Mouse (Mus musculus) hindbrain, embryonic 10.5 days (tissue): ENCODE results near the gene Dld. TPM values are rescaled to one million over a fixed set of nuclear protein-coding genes. Genes with fewer than 3 reads are reported as not detected.

ENCODE experiments used
- DNase-seq: peaks from one replicate; pipeline ENCODE4 v3.0.0-alpha.2; 2017; ENCODE audit warnings: low spot score
- H3K27ac ChIP-seq: fragments of 300-500 bp; sonication (generic); 2 replicates; pipeline ENCODE4 v1.5.1; 2016; ENCODE audit warnings: mild to moderate bottlenecking, moderate library complexity
- H3K27me3 ChIP-seq: fragments of 300-500 bp; sonication (generic); 2 replicates; pipeline ENCODE4 v1.6.1; 2016; ENCODE audit warnings: mild to moderate bottlenecking; ENCODE audit not compliant: poor library complexity, insufficient read depth, severe bottlenecking
- H3K36me3 ChIP-seq: fragments of 300-500 bp; sonication (generic); 2 replicates; pipeline ENCODE4 v1.6.1; 2016; ENCODE audit warnings: mild to moderate bottlenecking, moderate library complexity
- H3K4me1 ChIP-seq: fragments of 300-500 bp; sonication (generic); replicated peaks from 2 replicates; pipeline ENCODE4 v1.6.1; 2016; ENCODE audit warnings: mild to moderate bottlenecking
- H3K4me3 ChIP-seq: fragments of 300-500 bp; sonication (generic); 2 replicates; pipeline ENCODE4 v1.5.1; 2016; ENCODE audit warnings: mild to moderate bottlenecking, moderate library complexity
- H3K9me3 ChIP-seq: fragments of 300-500 bp; sonication (generic); 2 replicates; pipeline ENCODE4 v1.6.1; 2016; ENCODE audit warnings: mild to moderate bottlenecking, moderate library complexity
- WGBS: fragments of 180-500 bp; shearing (Covaris S2); methylation state at CpG from one replicate; pipeline ENCODE4 v1.1.7; 2016; 5-methylcytosine and 5-hydroxymethylcytosine counted together
- polyA plus RNA-seq: library from polyadenylated mRNA; unstranded; fragments of >200 nt; fragmentation: Nextera tagmentation; extraction: Ambion mirVana; gene quantifications from 2 replicates; pipeline ENCODE4 v1.2.1, GENCODE M21; 2016

The Dld gene
- polyA plus RNA-seq, 1 experiment from 2014 or later: 115 TPM

GRCm38 (mm10) chr12:31300276-31300675 lies 51.0 kb downstream of the Dld start:
- no peak overlapping the region for H3K4me3 ChIP-seq
- no peaks in the 10 kb centered on the region for H3K27me3 ChIP-seq
- H3K36me3 ChIP-seq: peaks cover 18% of the 10 kb centered on the region; the same call in 1 of the 2 replicates
- no peak overlapping the region for H3K27ac ChIP-seq
- H3K9me3 ChIP-seq: no peaks in the 10 kb centered on the region
- no peak for DNase-seq
- 95% methylated on average over 9 of the region's 9 CpGs for WGBS
- H3K4me1 ChIP-seq: peaks cover 6% of the 10 kb centered on the region; the same call in 1 of the 2 replicates

DNA sequence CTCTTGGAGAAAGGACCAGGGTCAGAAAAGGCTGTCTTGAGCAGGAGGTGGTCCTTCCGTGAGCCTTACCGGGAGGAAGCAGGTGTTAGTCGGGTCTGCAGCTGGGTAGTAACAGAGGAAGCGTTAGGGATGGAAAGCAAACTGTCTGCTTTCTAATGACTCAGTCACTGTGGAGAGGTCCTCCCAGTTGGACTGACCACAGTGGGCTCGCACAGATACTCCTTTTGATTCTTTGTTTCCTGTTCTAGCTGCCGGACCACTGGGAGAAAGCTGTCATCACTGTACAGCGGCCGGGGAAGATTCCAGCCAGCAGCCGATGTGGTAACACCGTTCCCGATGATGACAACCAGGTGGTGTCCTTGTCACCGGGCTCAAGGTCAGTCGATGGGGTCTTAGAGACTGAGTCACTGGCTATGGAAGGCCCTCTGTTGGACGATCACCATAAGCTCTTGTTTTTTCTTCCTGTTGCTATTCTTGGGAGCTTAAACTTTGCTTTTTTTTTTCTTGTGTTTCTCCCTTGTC lies 51.5 kb downstream of the Dld start:
- DNase-seq: no peak
- 87% methylated on average over 14 of the region's 14 CpGs for WGBS
- H3K36me3 ChIP-seq: peaks cover 18% of the 10 kb centered on the region; the same call in 1 of the 2 replicates
- peaks cover 6% of the 10 kb centered on the region; the same call in 1 of the 2 replicates for H3K4me1 ChIP-seq
- H3K27ac ChIP-seq: no peak overlapping the region
- no peak overlapping the region for H3K4me3 ChIP-seq
- no peaks in the 10 kb centered on the region for H3K27me3 ChIP-seq
- no peaks in the 10 kb centered on the region for H3K9me3 ChIP-seq

DNA sequence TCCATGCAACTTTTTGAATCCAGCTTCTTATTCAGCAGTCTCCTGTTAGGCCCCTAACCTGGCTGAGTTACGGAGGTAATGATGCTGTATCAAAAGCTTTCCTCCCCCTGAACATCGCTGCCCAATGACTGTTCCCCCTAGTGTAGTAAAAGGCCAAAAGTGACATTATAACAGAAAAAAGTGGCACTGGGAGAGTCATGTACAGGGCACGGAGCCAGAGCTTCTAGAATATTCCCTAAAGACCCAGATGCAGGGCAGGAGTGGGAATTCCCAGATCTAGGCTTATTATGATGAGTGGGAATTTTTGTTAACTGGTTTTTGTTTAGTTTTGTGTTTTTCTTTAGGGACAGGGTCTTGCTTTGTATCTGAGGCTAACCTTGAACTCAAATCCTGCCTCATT lies 52.1 kb downstream of the Dld start:
- H3K4me1 ChIP-seq: peaks cover 7% of the 10 kb centered on the region; the same call in 1 of the 2 replicates
- H3K27me3 ChIP-seq: no peaks in the 10 kb centered on the region
- H3K9me3 ChIP-seq: no peaks in the 10 kb centered on the region
- DNase-seq: no peak
- peaks cover 18% of the 10 kb centered on the region; the same call in 1 of the 2 replicates for H3K36me3 ChIP-seq
- H3K4me3 ChIP-seq: no peak overlapping the region
- H3K27ac ChIP-seq: no peak overlapping the region
- 96% methylated on average over 3 of the region's 3 CpGs for WGBS

GRCm38 (mm10) chr12:31298530-31298929 lies 52.7 kb downstream of the Dld start:
- no peak for DNase-seq
- H3K4me1 ChIP-seq: peaks cover 12% of the 10 kb centered on the region; the same call in 1 of the 2 replicates
- H3K36me3 ChIP-seq: peaks cover 18% of the 10 kb centered on the region; the same call in 1 of the 2 replicates
- no peak overlapping the region for H3K4me3 ChIP-seq
- H3K9me3 ChIP-seq: no peaks in the 10 kb centered on the region
- H3K27me3 ChIP-seq: no peaks in the 10 kb centered on the region
- H3K27ac ChIP-seq: no peak overlapping the region
- 89% methylated on average over 8 of the region's 8 CpGs for WGBS

DNA sequence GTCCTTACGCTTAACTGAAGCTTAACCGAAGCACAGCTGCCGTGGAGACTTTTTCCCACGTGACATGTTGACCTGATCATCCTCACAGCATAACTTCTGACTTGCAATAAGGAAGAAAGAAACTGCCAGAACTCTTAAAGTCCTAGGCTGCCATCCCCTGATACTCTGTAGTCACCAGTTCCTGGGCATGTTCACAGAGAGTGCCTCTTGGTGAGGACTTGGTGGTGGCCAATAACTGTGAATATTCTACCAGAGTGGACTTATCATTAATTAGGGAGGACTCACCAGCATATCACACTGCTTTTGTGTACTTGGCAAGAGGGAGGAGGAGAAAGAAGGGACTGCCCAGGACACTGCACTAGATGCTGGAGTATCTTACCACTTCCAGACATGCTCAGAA lies 53.1 kb downstream of the Dld start:
- no peaks in the 10 kb centered on the region for H3K9me3 ChIP-seq
- H3K36me3 ChIP-seq: peaks cover 18% of the 10 kb centered on the region; the same call in 1 of the 2 replicates
- 92% methylated on average over 4 of the region's 4 CpGs for WGBS
- H3K4me3 ChIP-seq: no peak overlapping the region
- H3K27ac ChIP-seq: no peak overlapping the region
- no peak for DNase-seq
- H3K27me3 ChIP-seq: no peaks in the 10 kb centered on the region
- H3K4me1 ChIP-seq: peaks cover 12% of the 10 kb centered on the region; the same call in 1 of the 2 replicates

- no peak for DNase-seq
- Histone ChIP-seq H3K27me3 (no peaks in the 10 kb centered on the region), H3K9me3 (no peaks in the 10 kb centered on the region), H3K27ac (no peak overlapping the region), H3K4me1 (peaks cover 12% of the 10 kb centered on the region; the same call in 1 of the 2 replicates), H3K36me3 (0 out of 2 replicates have a peak, but pooled peaks cover 14% of the 10 kb centered on the region), H3K4me3 (no peak overlapping the region)
- 74% methylated on average over 4 of the region's 4 CpGs for WGBS
Observed at GRCm38 (mm10) chr12:31296097-31296496, 55.2 kb downstream of the Dld start.

DNA sequence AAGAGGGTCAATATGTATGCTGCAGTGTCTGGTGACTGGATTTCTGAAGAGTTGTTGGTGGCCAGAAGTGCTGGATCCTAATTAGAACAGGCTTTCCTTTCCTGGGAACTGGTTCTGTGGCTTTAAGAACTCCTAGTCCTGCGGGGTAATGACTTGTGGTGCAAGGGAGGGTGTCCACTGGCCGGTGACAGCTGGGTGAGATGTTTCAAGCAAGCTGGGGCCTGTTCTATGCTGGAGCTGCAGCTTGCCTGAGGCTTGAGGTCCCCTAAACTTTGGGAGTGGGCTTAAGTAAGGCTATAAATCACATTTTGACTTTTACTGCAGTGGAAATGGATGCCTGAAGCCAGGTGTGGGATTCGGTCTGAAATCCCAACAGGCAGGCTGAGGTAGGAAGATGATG lies 55.7 kb downstream of the Dld start:
- Histone ChIP-seq H3K36me3 (0 out of 2 replicates have a peak, but pooled peaks cover 11% of the 10 kb centered on the region), H3K4me1 (peaks cover 12% of the 10 kb centered on the region; the same call in 1 of the 2 replicates), H3K4me3 (no peak overlapping the region), H3K27ac (no peak overlapping the region), H3K9me3 (no peaks in the 10 kb centered on the region), H3K27me3 (no peaks in the 10 kb centered on the region)
- 63% methylated on average over 3 of the region's 3 CpGs for WGBS
- DNase-seq: no peak

GRCm38 (mm10) chr12:31294996-31295395 lies 56.3 kb downstream of the Dld start:
- Histone ChIP-seq H3K36me3 (0 out of 2 replicates have a peak, but pooled peaks cover 6% of the 10 kb centered on the region), H3K4me3 (no peak overlapping the region), H3K27me3 (no peaks in the 10 kb centered on the region), H3K9me3 (no peaks in the 10 kb centered on the region), H3K27ac (no peak overlapping the region), H3K4me1 (peaks cover 12% of the 10 kb centered on the region; the same call in 1 of the 2 replicates)
- 84% methylated on average over 11 of the region's 11 CpGs for WGBS
- DNase-seq: no peak

GRCm38 (mm10) chr12:31294526-31294925 lies 56.7 kb downstream of the Dld start:
- no peak overlapping the region for H3K4me3 ChIP-seq
- peaks cover 12% of the 10 kb centered on the region; the same call in 1 of the 2 replicates for H3K4me1 ChIP-seq
- WGBS: 67% methylated on average over 10 of the region's 10 CpGs
- 0 out of 2 replicates have a peak, but pooled peaks cover 3% of the 10 kb centered on the region for H3K36me3 ChIP-seq
- H3K27me3 ChIP-seq: no peaks in the 10 kb centered on the region
- no peak for DNase-seq
- H3K27ac ChIP-seq: no peak overlapping the region
- no peaks in the 10 kb centered on the region for H3K9me3 ChIP-seq

GRCm38 (mm10) chr12:31293361-31294142 lies 57.7 kb downstream of the Dld start:
- no peaks in the 10 kb centered on the region for H3K9me3 ChIP-seq
- DNase-seq: no peak
- H3K4me1 ChIP-seq: peaks cover 12% of the 10 kb centered on the region; the same call in 1 of the 2 replicates
- H3K36me3 ChIP-seq: peaks cover 10% of the 10 kb centered on the region
- H3K4me3 ChIP-seq: no peak overlapping the region
- WGBS: 72% methylated on average over 15 of the region's 15 CpGs
- no peaks in the 10 kb centered on the region for H3K27me3 ChIP-seq
- no peak overlapping the region for H3K27ac ChIP-seq

DNA sequence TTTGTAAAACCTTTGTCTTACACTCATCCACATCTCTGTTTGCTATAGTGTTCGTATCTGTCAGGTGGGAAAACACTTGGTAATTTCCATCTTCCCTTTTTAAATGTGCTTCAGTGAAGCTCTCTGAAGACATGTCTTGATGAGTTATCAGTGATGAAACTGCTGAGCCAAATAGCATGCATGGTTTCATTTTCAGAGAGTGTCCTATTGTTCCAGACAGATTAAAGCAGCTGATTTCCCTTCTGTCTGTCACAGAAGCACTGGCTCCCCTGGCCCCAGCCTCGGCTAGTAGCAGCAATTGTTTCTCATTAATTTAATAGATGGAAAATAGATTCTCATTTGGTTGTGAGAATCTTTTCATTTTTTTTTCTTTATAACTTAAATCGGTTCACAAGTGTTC lies 60.3 kb downstream of the Dld start:
- no peaks in the 10 kb centered on the region for H3K27me3 ChIP-seq
- no peaks in the 10 kb centered on the region for H3K9me3 ChIP-seq
- H3K4me3 ChIP-seq: no peak overlapping the region
- H3K27ac ChIP-seq: no peak overlapping the region
- peaks cover 9% of the 10 kb centered on the region; the same call in 1 of the 2 replicates for H3K4me1 ChIP-seq
- 83% methylated on average over 3 of the region's 3 CpGs for WGBS
- H3K36me3 ChIP-seq: peaks cover 14% of the 10 kb centered on the region
- no peak for DNase-seq

DNA sequence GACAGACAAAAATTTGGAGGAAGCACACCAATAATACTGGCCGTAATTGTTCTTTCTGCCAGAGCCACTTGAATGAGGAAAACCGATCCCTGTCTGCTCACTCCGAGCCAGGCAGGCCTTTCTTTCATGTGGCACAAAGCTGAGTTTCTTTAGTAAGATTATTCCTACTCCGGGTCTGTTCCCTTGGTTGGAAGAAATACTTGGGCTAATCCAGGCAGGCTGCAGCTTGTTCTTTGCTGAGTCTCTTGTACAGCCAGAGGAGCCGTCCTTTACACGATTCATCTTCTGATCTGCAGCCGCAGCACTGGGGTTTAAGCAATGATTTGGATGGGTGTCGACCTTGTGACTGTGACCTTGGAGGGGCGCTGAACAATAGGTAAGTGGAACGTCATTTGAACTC lies 62.2 kb downstream of the Dld start:
- H3K4me1 ChIP-seq: peaks cover 5% of the 10 kb centered on the region; the same call in 1 of the 2 replicates
- H3K27me3 ChIP-seq: no peaks in the 10 kb centered on the region
- no peak for DNase-seq
- no peak overlapping the region for H3K4me3 ChIP-seq
- no peaks in the 10 kb centered on the region for H3K9me3 ChIP-seq
- peaks cover 14% of the 10 kb centered on the region for H3K36me3 ChIP-seq
- 91% methylated on average over 10 of the region's 10 CpGs for WGBS
- no peak overlapping the region for H3K27ac ChIP-seq

DNA sequence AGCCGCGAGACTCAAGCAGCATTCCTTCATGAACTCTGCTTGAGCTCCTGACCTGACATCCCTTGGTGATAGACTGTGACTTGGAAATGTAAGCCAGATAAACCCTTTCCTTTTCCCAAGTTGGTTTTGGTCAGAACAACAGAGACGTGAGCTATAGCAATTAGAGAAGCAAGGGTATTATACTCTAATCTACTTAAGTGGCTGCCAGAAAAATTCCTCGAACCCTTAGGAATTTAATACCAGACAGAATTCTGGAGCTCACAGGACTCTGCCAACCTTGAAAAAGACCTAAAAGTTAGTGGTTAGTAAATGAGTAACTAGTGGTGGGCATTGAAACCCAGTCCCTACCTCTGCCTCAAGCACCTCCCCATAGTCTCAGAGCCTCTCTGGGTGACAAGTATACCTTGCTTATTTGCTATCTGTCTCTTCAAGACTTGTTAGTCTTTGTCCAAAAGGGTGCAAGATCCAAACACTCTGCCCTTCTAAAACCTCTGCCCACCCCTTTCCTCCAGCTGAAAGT lies 67.6 kb downstream of the Dld start:
- no peak for DNase-seq

More for the DNA sequence above, 67.6 kb downstream of the Dld start:
- H3K27me3 ChIP-seq: no peaks in the 10 kb centered on the region
- H3K36me3 ChIP-seq: 0 out of 2 replicates have a peak, but pooled peaks cover 6% of the 10 kb centered on the region
- no peak overlapping the region for H3K27ac ChIP-seq
- no peaks in the 10 kb centered on the region for H3K9me3 ChIP-seq
- 92% methylated on average over 4 of the region's 4 CpGs for WGBS
- no peak overlapping the region for H3K4me3 ChIP-seq
- no peaks in the 10 kb centered on the region for H3K4me1 ChIP-seq
